Mouse (Mus musculus) brown adipose tissue, adult 24 weeks (tissue): ENCODE measurements around the gene Rsad2. TPM values are rescaled to one million over a fixed set of nuclear protein-coding genes. Genes with fewer than 3 reads are reported as not detected.
"Not testable (repeated sequence)": the region's sequence is repeated elsewhere in the genome, so short reads cannot be mapped to it uniquely, and the experiment has no call there.

Experiments
- H3K27ac ChIP-seq: fragments of 200-500 bp; replicated peaks from 2 replicates; pipeline ENCODE4 v1.5.1; 2012; ENCODE audit warnings: low read depth, mild to moderate bottlenecking, low read length
- H3K4me1 ChIP-seq: fragments of 200-500 bp; 2 replicates; pipeline ENCODE4 v1.6.1; 2012; ENCODE audit warnings: low read length, mixed read lengths; ENCODE audit not compliant: control insufficient read depth, insufficient read depth, insufficient read length
- H3K4me3 ChIP-seq: fragments of 200-500 bp; 2 replicates; pipeline ENCODE4 v1.5.1; 2012; ENCODE audit warnings: low read depth, mild to moderate bottlenecking, low read length, moderate library complexity; ENCODE audit not compliant: insufficient read depth
- polyA plus RNA-seq: library from polyadenylated mRNA; stranded (reverse); fragments of >200 nt; gene quantifications from 2 replicates; pipeline ENCODE4 v1.2.4, GENCODE M21; 2012; ENCODE audit not compliant: missing spikeins, insufficient read depth, insufficient read length

The Rsad2 gene
- 2.9 and 8.1 TPM in 2 replicates for polyA plus RNA-seq

DNA sequence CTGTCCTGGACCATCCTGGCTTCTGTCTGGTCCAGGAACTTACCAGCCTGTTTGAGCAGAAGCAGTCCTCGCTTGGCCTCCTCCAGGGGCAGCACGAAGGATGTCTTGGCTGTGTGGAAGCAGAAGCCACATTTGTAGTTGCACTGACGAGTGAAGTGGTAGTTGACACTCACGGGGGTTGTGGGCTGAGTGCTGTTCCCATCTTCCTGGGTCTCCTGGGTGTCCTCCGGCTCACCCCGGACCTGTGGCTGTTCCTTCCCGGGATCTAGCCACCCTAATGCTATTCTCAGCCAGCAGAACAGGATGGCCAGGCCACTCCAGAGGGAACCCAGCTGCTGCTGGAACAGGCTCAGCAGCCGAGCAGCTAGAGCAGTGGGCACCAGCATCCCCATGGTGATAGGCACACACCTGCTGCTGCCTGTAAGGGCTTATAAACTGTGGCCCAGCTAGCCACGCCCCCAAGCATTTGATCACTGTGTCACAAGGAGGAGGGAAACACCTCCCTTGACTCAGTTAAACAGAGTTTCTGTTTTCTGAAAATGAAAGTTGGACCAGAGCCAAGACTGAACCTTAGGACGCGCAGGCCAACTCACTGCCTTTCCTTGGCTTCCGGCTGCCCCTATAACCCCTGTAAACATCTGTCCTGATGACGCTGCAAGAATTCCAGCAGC, at the start of gene Rsad2:
Gene Rsad2 (minus strand): TSS at position 425 of the 671 bp plus-strand sequence.
- Histone ChIP-seq H3K27ac (peak within 1 kb of the TSS; percentile 75), H3K4me1 (peaks cover 26% of the 10 kb centered on the region; the same call in 1 of the 2 replicates), H3K4me3 (peak within 1 kb of the TSS; percentile 67)

GRCm38 (mm10) chr12:26501042-26501441, 44.8 kb upstream of the Rsad2 start:
- Histone ChIP-seq H3K27ac (no peak overlapping the region), H3K4me1 (no peaks in the 10 kb centered on the region), H3K4me3 (no peak overlapping the region)

DNA sequence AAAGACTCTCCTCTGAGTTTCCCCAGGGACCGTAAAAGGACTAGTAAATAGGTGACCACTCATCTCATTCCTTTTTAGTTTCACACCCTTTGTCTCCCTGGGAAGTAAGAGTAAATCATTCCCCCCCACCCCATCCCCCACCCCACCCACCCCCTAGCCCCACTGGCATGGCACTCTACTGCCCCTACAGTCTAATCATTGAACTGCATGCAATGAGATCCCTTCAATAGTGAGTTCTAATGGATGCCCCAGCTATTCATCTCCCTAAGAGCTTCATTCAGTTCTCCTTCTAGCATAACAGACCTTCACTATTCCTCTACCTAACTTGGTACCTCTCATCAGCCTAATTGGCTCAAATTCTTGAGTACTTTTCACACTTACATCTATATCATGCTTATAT, 33.7 kb upstream of the Rsad2 start:
- no peak overlapping the region for H3K4me3 ChIP-seq
- no peaks in the 10 kb centered on the region for H3K4me1 ChIP-seq
- no peak overlapping the region for H3K27ac ChIP-seq

- no peak overlapping the region for H3K27ac ChIP-seq
- no peak overlapping the region for H3K4me3 ChIP-seq
- H3K4me1 ChIP-seq = no peaks in the 10 kb centered on the region
Observed at GRCm38 (mm10) chr12:26488617-26489274, 32.5 kb upstream of the Rsad2 start.

- no peaks in the 10 kb centered on the region for H3K4me1 ChIP-seq
- H3K27ac ChIP-seq = no peak overlapping the region
- no peak overlapping the region for H3K4me3 ChIP-seq
Observed at GRCm38 (mm10) chr12:26487874-26488616, 31.8 kb upstream of the Rsad2 start.

DNA sequence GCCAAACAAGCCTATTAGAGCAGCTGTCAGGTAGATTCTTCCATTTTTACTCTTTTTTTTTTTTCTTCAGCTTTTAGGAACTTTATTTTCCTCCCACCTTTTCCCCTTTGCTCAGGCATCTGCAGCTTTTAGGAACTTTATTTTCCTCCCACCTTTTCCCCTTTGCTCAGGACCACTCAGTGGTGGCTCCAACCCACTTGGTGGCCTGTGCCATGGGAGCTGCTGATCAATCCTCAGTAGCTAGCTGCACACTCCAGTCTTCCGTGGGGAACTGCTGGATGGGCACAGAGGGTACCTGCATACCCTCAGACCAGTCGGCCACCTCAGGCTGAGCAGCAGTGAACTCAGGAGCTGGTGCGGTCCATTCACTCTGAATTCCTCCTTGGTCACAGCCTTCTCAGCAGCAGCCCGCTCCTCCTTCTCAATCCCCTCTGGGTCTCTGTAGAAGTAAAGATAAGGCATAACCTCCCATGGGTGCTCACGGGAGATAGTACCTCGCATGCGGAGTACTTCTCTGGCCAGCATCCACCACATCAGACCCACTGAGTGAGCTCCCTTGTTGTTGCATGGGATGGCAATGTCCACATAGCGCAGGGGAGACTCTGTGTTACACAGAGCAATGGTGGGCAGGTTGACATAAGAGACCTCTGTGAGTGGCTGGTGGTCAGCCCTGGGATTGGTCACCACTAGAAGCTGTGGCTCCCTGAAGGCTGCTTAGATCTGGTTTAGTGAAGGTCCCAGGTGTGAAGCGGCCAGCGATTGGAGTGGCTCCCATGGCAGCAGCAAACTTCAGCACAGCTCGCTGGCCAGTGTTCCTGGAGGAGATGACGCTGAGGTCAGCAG, 29.7 kb upstream of the Rsad2 start:
- not testable (repeated sequence) for H3K27ac ChIP-seq, H3K4me1 ChIP-seq, H3K4me3 ChIP-seq

- H3K4me1 ChIP-seq = no peaks in the 10 kb centered on the region
- no peak overlapping the region for H3K4me3 ChIP-seq
- H3K27ac ChIP-seq = no peak overlapping the region
Observed at GRCm38 (mm10) chr12:26478196-26479004, 22.1 kb upstream of the Rsad2 start.

GRCm38 (mm10) chr12:26477198-26477597, 20.9 kb upstream of the Rsad2 start:
- Histone ChIP-seq H3K4me3 (no peak overlapping the region), H3K27ac (no peak overlapping the region), H3K4me1 (no peaks in the 10 kb centered on the region)

DNA sequence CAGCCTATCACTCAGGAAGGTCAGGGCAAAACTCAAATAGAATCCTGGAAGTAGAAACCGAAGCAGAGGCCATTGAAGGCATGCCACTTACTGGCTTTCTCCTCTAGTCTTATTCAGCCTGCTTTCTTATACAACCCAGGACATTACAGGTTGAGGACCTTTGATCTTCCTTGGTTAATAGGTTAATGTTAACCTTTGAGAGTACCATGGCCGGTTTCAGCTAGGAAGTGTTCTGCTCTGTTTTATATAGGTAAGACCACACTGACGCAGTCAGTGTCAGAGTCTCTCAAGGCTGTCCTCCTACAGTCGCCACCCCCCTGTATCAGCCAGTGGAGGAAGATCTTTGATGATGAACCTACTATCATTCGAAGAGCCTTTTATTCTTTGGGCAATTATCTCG, 17.5 kb upstream of the Rsad2 start:
- Histone ChIP-seq H3K4me3 (no peak overlapping the region), H3K27ac (no peak overlapping the region), H3K4me1 (peaks cover 12% of the 10 kb centered on the region)

GRCm38 (mm10) chr12:26472770-26473481, 16.7 kb upstream of the Rsad2 start:
- no peak overlapping the region for H3K27ac ChIP-seq
- H3K4me3 ChIP-seq = no peak overlapping the region
- H3K4me1 ChIP-seq = peaks cover 12% of the 10 kb centered on the region

DNA sequence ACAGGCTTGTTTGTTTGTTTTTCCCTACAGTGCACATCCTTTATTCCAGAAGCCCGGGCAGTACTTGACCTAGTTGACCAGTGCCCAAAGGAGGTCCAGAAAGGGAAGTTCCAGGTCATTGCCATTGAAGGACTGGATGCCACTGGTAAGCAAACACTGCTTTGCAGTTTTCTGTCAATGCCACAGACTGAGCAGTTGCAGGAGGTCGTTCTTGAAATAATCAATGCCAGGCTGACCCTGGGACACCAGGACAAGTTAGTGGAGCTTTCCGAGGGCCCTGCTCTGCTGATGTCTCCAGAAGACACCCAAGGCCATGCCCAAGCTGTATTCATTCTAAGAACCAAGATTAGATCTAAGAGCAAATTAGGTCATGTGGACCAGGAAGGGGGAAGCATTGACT, 15.1 kb upstream of the Rsad2 start:
- H3K27ac ChIP-seq = no peak overlapping the region
- H3K4me3 ChIP-seq = peak overlapping the region; percentile 67; the same call in 1 of the 2 replicates
- peaks cover 12% of the 10 kb centered on the region for H3K4me1 ChIP-seq

DNA sequence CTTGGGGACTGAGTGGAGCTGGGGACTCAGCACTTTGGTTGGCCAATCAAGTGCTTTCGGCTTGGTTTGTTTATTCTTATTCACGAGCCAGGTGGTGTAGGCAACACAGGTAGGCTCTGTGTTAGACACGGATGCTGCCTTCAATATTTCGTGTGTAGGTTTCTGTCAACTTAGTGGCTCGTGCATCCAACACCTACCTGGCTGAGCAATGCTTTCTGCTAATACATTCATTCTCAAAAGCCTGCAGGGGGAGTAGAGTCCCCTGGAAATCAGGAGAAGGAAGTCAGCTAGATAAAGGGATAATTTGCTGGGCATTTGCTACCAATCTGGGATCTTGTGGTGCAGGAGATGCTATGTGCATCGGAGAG, 13.8 kb upstream of the Rsad2 start:
- Histone ChIP-seq H3K4me1 (peaks cover 12% of the 10 kb centered on the region), H3K4me3 (peak overlapping the region; percentile 67), H3K27ac (no peak overlapping the region)

- peaks cover 14% of the 10 kb centered on the region for H3K4me1 ChIP-seq
- H3K27ac ChIP-seq = peak within 1 kb of the TSS; percentile 92
- peak within 1 kb of the TSS; percentile 67 for H3K4me3 ChIP-seq
Observed at GRCm38 (mm10) chr12:26469098-26470041, 13.1 kb upstream of the Rsad2 start, which contains the start of gene Cmpk2. TSS of gene Cmpk2 (plus strand) at chr12:26469204.
